Mouse (Mus musculus): ENCODE measurements at regions not wholly inside any gene's neighbourhood (a gene's known extent, or its start where the extent isn't known, plus 50 kb on each side); places are given as distances from the start of the nearest gene placed in this dataset.

- Histone ChIP-seq H3K27ac (ENCODE audit: low read depth) (no peak overlapping the region), H3K4me2 (ENCODE audit: low read depth, low read length) (no peak overlapping the region), H3K9ac (replicated peaks) (no peak overlapping the region), H3K9me3 (ENCODE audit: low read length) (no peaks in the 10 kb centered on the region), H3K27me3 (ENCODE audit: insufficient read depth, low read length) (no peaks in the 10 kb centered on the region), H3K4me1 (ENCODE audit: insufficient read depth) (no peaks in the 10 kb centered on the region), H3K4me3 (ENCODE audit: low read depth, low read length) (no peak overlapping the region), H3K36me3 (replicated peaks; ENCODE audit: insufficient read depth, low read length) (no peaks in the 10 kb centered on the region)
- ATAC-seq (no peak), DNase-seq (no peak)
- 83% methylated on average over 9 of the region's 9 CpGs for WGBS (ENCODE audit: insufficient replicate concordance)
- TF ChIP-seq CTCF (IDR thresholded peaks at IDR 0.05; ENCODE audit: low read depth): no peak
- no peak for TF ChIP-seq EP300 (IDR thresholded peaks at IDR 0.05; ENCODE audit: low read depth)
Measured at GRCm38 (mm10) chr13:92988600-92988999, 144.0 kb downstream of the Mtx3 start.

GRCm38 (mm10) chr13:92990316-92991206 is 146.0 kb downstream of the Mtx3 start:
- Histone ChIP-seq H3K4me2 (ENCODE audit: low read depth, low read length) (no peak overlapping the region), H3K4me1 (ENCODE audit: insufficient read depth) (no peaks in the 10 kb centered on the region), H3K27me3 (ENCODE audit: insufficient read depth, low read length) (no peaks in the 10 kb centered on the region), H3K4me3 (ENCODE audit: low read depth, low read length) (no peak overlapping the region), H3K36me3 (replicated peaks; ENCODE audit: insufficient read depth, low read length) (no peaks in the 10 kb centered on the region), H3K27ac (ENCODE audit: low read depth) (no peak overlapping the region), H3K9ac (replicated peaks) (no peak overlapping the region), H3K9me3 (ENCODE audit: low read length) (no peaks in the 10 kb centered on the region)
- no peak for ATAC-seq
- WGBS (ENCODE audit: insufficient replicate concordance): 67% methylated on average over 14 of the region's 14 CpGs
- no peak for TF ChIP-seq CTCF (IDR thresholded peaks at IDR 0.05; ENCODE audit: low read depth)
- no peak for TF ChIP-seq EP300 (IDR thresholded peaks at IDR 0.05; ENCODE audit: low read depth)
- no peak for DNase-seq
